Mouse (Mus musculus): ENCODE measurements at regions not wholly inside any gene's neighbourhood (a gene's known extent, or its start where the extent isn't known, plus 50 kb on each side); places are given as distances from the start of the nearest gene placed in this dataset.

DNA sequence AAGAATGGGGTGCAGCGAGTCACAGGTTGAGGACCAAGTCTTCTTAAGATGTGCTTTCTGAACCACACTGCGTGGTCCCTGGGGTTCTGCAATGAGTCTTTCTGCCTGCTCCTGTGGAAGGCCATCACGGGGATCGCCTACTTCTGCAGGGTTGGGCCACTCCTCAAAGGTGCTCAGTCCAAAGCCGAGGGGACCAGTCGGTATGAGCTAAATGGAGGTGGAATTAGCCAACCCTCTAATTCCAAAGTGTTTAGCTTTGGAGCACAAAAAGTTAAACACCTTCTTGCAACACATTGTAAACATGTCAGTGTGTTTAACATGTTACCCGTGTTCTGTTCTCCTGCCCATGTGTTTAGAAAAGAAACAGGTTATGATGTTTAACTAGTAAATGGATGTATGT is 225.1 kb downstream of the Srbd1 start:
- Histone ChIP-seq H3K4me2 (ENCODE audit: low read depth, low read length, severe bottlenecking) (no peak overlapping the region), H3K4me3 (ENCODE audit: low read depth, low read length) (no peak overlapping the region), H3K27me3 (ENCODE audit: control insufficient read depth, insufficient read depth, low read length) (no peaks in the 10 kb centered on the region), H3K27ac (ENCODE audit: low read depth, low read length) (no peak overlapping the region), H3K4me1 (replicated peaks; ENCODE audit: control insufficient read depth, insufficient read depth, low read length) (no peaks in the 10 kb centered on the region), H3K9me3 (ENCODE audit: control insufficient read depth, low read length) (no peaks in the 10 kb centered on the region), H3K36me3 (ENCODE audit: control insufficient read depth, insufficient read depth, low read length) (no peaks in the 10 kb centered on the region), H3K9ac (ENCODE audit: low read length) (no peak overlapping the region)
- DNase-seq (ENCODE audit: low spot score) (no peak), ATAC-seq (replicated peaks; ENCODE audit: low FRiP score) (no peak)
- WGBS = 90% methylated on average over 7 of the region's 7 CpGs

DNA sequence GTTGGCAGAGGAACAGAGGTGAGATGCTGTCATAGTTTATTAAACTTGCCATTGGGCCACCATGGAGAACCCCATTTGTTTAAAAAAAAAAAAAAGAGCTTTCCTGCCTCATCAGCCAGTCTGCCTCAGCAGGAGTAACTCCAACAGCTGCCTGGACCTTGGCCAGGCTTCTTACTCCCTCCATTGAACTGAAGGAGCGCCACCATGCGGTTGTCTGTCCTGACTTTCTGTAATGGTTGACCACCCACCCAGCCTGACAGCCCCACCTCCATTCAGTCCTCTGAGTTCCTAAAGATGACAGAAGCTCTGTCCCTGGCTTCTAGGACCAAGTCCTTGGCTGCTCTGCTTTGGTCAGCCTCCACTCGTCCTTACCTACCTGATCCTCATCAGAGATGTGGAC is 227.8 kb upstream of the Six2 start:
- no peak for ATAC-seq (replicated peaks; ENCODE audit: low FRiP score)
- no peak for DNase-seq (ENCODE audit: low spot score)
- no peaks in the 10 kb centered on the region for H3K27me3 ChIP-seq (ENCODE audit: control insufficient read depth, insufficient read depth, low read length)
- H3K9me3 ChIP-seq (ENCODE audit: control insufficient read depth, low read length) = no peaks in the 10 kb centered on the region
- H3K9ac ChIP-seq (ENCODE audit: low read length) = no peak overlapping the region
- no peaks in the 10 kb centered on the region for H3K4me1 ChIP-seq (replicated peaks; ENCODE audit: control insufficient read depth, insufficient read depth, low read length)
- no peak overlapping the region for H3K4me2 ChIP-seq (ENCODE audit: low read depth, low read length, severe bottlenecking)
- WGBS = 94% methylated on average over 3 of the region's 3 CpGs
- H3K36me3 ChIP-seq (ENCODE audit: control insufficient read depth, insufficient read depth, low read length) = no peaks in the 10 kb centered on the region
- no peak overlapping the region for H3K27ac ChIP-seq (ENCODE audit: low read depth, low read length)
- no peak overlapping the region for H3K4me3 ChIP-seq (ENCODE audit: low read depth, low read length)

DNA sequence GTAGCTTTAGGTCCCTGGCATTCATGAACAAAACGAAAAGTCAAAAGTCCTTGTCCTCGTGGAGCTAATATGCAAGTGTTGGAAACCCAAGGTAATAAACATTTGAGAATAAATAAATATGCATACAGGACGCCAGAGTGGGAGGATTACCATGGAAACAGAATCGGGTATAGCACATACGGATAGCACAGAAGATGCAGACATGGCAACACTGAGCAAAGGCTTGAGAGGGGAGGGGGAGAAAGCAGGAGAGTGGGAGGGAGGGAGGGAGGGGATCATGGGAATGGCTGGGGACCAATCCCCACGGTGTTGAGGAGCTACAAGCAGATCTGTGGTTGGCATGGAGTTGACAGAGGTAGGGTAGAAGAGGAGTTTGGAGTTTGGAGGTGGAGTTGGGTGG is 226.0 kb upstream of the Six2 start:
- no peak for DNase-seq (ENCODE audit: low spot score)
- H3K36me3 ChIP-seq (ENCODE audit: control insufficient read depth, insufficient read depth, low read length) = no peaks in the 10 kb centered on the region
- no peak overlapping the region for H3K27ac ChIP-seq (ENCODE audit: low read depth, low read length)
- ATAC-seq (replicated peaks; ENCODE audit: low FRiP score) = no peak
- no peaks in the 10 kb centered on the region for H3K27me3 ChIP-seq (ENCODE audit: control insufficient read depth, insufficient read depth, low read length)
- H3K4me3 ChIP-seq (ENCODE audit: low read depth, low read length) = no peak overlapping the region
- H3K9ac ChIP-seq (ENCODE audit: low read length) = no peak overlapping the region
- H3K9me3 ChIP-seq (ENCODE audit: control insufficient read depth, low read length) = no peaks in the 10 kb centered on the region
- no peak overlapping the region for H3K4me2 ChIP-seq (ENCODE audit: low read depth, low read length, severe bottlenecking)
- no peaks in the 10 kb centered on the region for H3K4me1 ChIP-seq (replicated peaks; ENCODE audit: control insufficient read depth, insufficient read depth, low read length)
- WGBS = 85% methylated on average over 6 of the region's 6 CpGs

DNA sequence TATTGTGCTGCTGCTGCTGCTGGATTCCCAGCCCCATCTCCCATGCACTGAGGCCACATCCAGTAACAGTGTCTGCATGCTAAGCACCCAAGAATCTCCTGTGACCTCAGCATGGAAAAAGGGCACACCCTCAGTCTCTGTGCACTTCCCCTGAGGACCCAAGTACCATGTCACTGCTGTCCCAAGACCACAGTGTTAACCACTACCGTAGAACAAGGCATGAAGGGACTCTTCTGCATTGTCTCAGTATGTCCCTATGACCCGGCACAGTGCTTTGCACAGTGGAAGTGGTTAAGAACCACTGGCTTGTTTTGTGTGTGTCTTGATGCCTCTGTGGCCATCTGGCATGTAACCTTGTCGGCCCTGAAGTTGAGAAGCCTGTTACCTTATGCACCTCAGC is 220.6 kb upstream of the Six2 start:
- Histone ChIP-seq H3K9ac (ENCODE audit: low read length) (no peak overlapping the region), H3K36me3 (ENCODE audit: control insufficient read depth, insufficient read depth, low read length) (no peaks in the 10 kb centered on the region), H3K27ac (ENCODE audit: low read depth, low read length) (no peak overlapping the region), H3K4me2 (ENCODE audit: low read depth, low read length, severe bottlenecking) (no peak overlapping the region), H3K9me3 (ENCODE audit: control insufficient read depth, low read length) (no peaks in the 10 kb centered on the region; the same call in 1 of the 2 replicates), H3K4me1 (replicated peaks; ENCODE audit: control insufficient read depth, insufficient read depth, low read length) (no peaks in the 10 kb centered on the region), H3K27me3 (ENCODE audit: control insufficient read depth, insufficient read depth, low read length) (no peaks in the 10 kb centered on the region), H3K4me3 (ENCODE audit: low read depth, low read length) (no peak overlapping the region)
- ATAC-seq (replicated peaks; ENCODE audit: low FRiP score) = no peak
- 87% methylated on average over 3 of the region's 3 CpGs for WGBS
- no peak for DNase-seq (ENCODE audit: low spot score)

DNA sequence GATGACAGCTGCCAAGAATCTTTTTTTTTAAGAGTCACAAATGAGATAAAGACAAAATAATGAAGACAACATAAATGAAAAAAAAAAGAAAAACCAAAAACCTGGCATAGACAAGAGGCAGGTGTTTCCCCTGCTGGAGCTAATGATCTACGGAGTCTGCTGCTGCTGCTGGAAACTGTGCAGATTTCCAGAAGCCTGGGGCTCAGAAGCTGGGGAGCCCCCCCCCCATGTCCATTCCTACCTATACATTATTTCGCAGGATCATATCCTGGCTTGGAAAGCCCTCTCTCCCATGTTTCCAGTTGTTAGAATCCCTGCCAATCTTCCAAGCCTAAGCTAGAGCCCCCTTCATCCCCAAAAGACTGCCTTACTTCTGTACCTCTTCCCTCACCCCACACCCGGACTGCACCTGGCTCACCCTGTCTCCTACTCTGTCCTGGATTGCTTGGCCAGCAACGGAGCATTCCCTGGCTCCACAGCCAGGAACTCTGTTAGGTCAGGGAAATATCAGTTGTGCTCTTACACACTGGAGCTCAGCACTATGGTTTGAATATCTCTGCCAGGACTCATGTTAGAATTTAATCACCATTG is 218.6 kb upstream of the Six2 start:
- H3K9ac ChIP-seq (ENCODE audit: low read length) = no peak overlapping the region
- DNase-seq (ENCODE audit: low spot score) (no peak), ATAC-seq (replicated peaks; ENCODE audit: low FRiP score) (no peak)
- H3K9me3 ChIP-seq (ENCODE audit: control insufficient read depth, low read length) = no peaks in the 10 kb centered on the region; the same call in 1 of the 2 replicates
- no peaks in the 10 kb centered on the region for H3K4me1 ChIP-seq (replicated peaks; ENCODE audit: control insufficient read depth, insufficient read depth, low read length)
- no peak overlapping the region for H3K27ac ChIP-seq (ENCODE audit: low read depth, low read length)
- no peaks in the 10 kb centered on the region for H3K36me3 ChIP-seq (ENCODE audit: control insufficient read depth, insufficient read depth, low read length)
- no peaks in the 10 kb centered on the region for H3K27me3 ChIP-seq (ENCODE audit: control insufficient read depth, insufficient read depth, low read length)
- H3K4me2 ChIP-seq (ENCODE audit: low read depth, low read length, severe bottlenecking) = no peak overlapping the region
- H3K4me3 ChIP-seq (ENCODE audit: low read depth, low read length) = no peak overlapping the region
- 87% methylated on average over 4 of the region's 4 CpGs for WGBS

DNA sequence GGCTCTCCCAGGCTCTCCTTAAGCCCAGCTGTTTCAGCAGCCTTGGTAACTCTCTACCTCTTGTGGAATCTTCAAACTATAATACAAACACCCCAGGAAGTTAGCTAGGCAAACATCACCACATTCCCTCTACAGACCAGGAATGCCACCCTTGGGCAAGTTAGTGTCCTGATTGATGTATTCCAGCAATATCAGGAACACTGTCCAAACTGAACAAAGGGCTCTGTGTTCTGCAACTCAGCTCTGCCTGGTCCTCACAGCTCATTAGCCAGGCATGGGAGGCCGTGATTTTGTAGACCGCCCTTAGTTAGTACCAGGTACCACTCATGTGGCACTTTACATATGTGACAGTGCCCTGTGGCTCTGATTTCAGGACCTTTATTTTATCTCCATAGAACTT is 214.5 kb upstream of the Six2 start:
- H3K9ac ChIP-seq (ENCODE audit: low read length) = no peak overlapping the region
- no peak overlapping the region for H3K27ac ChIP-seq (ENCODE audit: low read depth, low read length)
- H3K4me3 ChIP-seq (ENCODE audit: low read depth, low read length) = no peak overlapping the region
- DNase-seq (ENCODE audit: low spot score) (no peak), ATAC-seq (replicated peaks; ENCODE audit: low FRiP score) (no peak)
- no peaks in the 10 kb centered on the region; the same call in 1 of the 2 replicates for H3K9me3 ChIP-seq (ENCODE audit: control insufficient read depth, low read length)
- no peaks in the 10 kb centered on the region for H3K36me3 ChIP-seq (ENCODE audit: control insufficient read depth, insufficient read depth, low read length)
- H3K4me1 ChIP-seq (replicated peaks; ENCODE audit: control insufficient read depth, insufficient read depth, low read length) = no peaks in the 10 kb centered on the region
- H3K4me2 ChIP-seq (ENCODE audit: low read depth, low read length, severe bottlenecking) = no peak overlapping the region
- 81% methylated on average over 2 of the region's 2 CpGs for WGBS
- no peaks in the 10 kb centered on the region for H3K27me3 ChIP-seq (ENCODE audit: control insufficient read depth, insufficient read depth, low read length)

DNA sequence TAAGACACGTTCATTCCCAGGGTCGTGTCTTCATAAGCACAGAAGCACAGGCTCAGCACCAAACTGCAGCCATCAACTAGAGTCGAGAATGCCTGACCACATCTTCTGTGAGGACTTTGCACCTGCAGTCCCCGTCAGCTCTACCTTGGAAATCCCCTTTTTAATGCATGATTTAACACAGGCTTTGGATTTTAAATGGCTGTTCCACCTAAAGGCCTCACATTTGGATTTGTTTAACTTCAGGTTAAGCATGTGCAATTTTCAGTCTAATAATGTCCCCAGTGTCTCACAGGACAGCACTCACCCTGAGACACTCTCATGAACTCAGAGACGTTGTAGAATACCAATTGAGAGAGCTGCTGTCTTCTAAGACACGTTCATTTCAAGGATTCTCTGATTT is 211.0 kb upstream of the Six2 start:
- no peak for ATAC-seq (replicated peaks; ENCODE audit: low FRiP score)
- H3K36me3 ChIP-seq (ENCODE audit: control insufficient read depth, insufficient read depth, low read length) = no peaks in the 10 kb centered on the region
- no peaks in the 10 kb centered on the region for H3K27me3 ChIP-seq (ENCODE audit: control insufficient read depth, insufficient read depth, low read length)
- no peaks in the 10 kb centered on the region for H3K9me3 ChIP-seq (ENCODE audit: control insufficient read depth, low read length)
- H3K4me3 ChIP-seq (ENCODE audit: low read depth, low read length) = no peak overlapping the region
- no peak overlapping the region for H3K27ac ChIP-seq (ENCODE audit: low read depth, low read length)
- WGBS = 72% methylated on average over 6 of the region's 6 CpGs
- H3K4me2 ChIP-seq (ENCODE audit: low read depth, low read length, severe bottlenecking) = no peak overlapping the region
- no peak overlapping the region for H3K9ac ChIP-seq (ENCODE audit: low read length)
- no peaks in the 10 kb centered on the region for H3K4me1 ChIP-seq (replicated peaks; ENCODE audit: control insufficient read depth, insufficient read depth, low read length)
- no peak for DNase-seq (ENCODE audit: low spot score)

DNA sequence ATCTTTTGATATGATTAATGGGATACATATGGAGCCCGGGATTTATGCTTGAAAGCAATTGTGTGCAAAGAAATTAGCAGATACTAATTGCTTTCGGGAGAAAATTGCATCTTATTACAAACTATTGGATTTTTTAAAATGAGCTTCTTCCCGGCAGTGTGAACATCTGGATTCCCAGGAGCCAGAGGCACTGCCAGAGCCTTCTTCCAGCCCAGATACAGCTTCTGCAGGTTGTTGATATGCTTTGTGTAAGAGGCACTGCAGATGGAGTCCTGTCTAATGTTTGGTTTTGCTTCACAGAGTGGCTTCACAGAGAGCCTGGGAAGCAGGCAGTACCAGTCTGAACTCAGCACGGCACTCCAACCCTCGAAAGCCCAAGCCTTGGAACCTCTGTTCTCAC is 207.9 kb upstream of the Six2 start:
- no peak overlapping the region for H3K4me2 ChIP-seq (ENCODE audit: low read depth, low read length, severe bottlenecking)
- WGBS = 75% methylated on average over 5 of the region's 5 CpGs
- ATAC-seq (replicated peaks; ENCODE audit: low FRiP score) (no peak), DNase-seq (ENCODE audit: low spot score) (no peak)
- H3K36me3 ChIP-seq (ENCODE audit: control insufficient read depth, insufficient read depth, low read length) = no peaks in the 10 kb centered on the region
- no peak overlapping the region for H3K9ac ChIP-seq (ENCODE audit: low read length)
- no peak overlapping the region for H3K27ac ChIP-seq (ENCODE audit: low read depth, low read length)
- no peaks in the 10 kb centered on the region for H3K27me3 ChIP-seq (ENCODE audit: control insufficient read depth, insufficient read depth, low read length)
- no peak overlapping the region for H3K4me3 ChIP-seq (ENCODE audit: low read depth, low read length)
- no peaks in the 10 kb centered on the region for H3K4me1 ChIP-seq (replicated peaks; ENCODE audit: control insufficient read depth, insufficient read depth, low read length)
- H3K9me3 ChIP-seq (ENCODE audit: control insufficient read depth, low read length) = no peaks in the 10 kb centered on the region

DNA sequence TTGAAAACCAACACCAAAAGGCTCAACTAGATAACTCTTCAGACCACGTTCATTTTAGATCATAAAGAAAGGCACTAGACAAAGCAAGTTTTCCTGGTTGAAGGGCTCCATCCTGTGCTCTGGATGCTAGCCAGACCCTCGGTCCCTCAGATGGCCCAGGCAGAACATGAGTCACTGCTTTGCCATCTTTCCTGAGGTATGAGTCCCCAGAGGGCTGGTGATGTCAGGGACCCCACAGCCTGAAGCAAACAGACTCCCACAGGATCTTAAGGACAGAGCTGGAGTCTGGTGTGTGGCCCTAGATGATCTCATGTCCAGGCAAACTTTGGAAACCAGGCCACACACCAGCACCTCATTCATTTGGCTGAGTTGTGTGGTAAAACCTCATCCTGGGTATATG is 203.2 kb upstream of the Six2 start:
- Histone ChIP-seq H3K36me3 (ENCODE audit: control insufficient read depth, insufficient read depth, low read length) (no peaks in the 10 kb centered on the region), H3K9ac (ENCODE audit: low read length) (no peak overlapping the region), H3K4me3 (ENCODE audit: low read depth, low read length) (no peak overlapping the region), H3K27ac (ENCODE audit: low read depth, low read length) (no peak overlapping the region), H3K9me3 (ENCODE audit: control insufficient read depth, low read length) (no peaks in the 10 kb centered on the region), H3K4me2 (ENCODE audit: low read depth, low read length, severe bottlenecking) (no peak overlapping the region), H3K27me3 (ENCODE audit: control insufficient read depth, insufficient read depth, low read length) (no peaks in the 10 kb centered on the region), H3K4me1 (replicated peaks; ENCODE audit: control insufficient read depth, insufficient read depth, low read length) (no peaks in the 10 kb centered on the region)
- DNase-seq (ENCODE audit: low spot score) = no peak
- no peak for ATAC-seq (replicated peaks; ENCODE audit: low FRiP score)
- 86% methylated on average over 2 of the region's 2 CpGs for WGBS

Measured in forebrain, embryonic 11.5 days (tissue).